Mouse (Mus musculus) spleen, postnatal 36 days (tissue): ENCODE measurements around the gene Dpf3.

Experiments
- DNase-seq, 2 experiments: peaks; one replicate each; pipeline ENCODE4 v3.0.0; 2022; ENCODE audit warnings: low spot score in 2 of 2, mixed read lengths in 1 of 2

Gene Dpf3

DNA sequence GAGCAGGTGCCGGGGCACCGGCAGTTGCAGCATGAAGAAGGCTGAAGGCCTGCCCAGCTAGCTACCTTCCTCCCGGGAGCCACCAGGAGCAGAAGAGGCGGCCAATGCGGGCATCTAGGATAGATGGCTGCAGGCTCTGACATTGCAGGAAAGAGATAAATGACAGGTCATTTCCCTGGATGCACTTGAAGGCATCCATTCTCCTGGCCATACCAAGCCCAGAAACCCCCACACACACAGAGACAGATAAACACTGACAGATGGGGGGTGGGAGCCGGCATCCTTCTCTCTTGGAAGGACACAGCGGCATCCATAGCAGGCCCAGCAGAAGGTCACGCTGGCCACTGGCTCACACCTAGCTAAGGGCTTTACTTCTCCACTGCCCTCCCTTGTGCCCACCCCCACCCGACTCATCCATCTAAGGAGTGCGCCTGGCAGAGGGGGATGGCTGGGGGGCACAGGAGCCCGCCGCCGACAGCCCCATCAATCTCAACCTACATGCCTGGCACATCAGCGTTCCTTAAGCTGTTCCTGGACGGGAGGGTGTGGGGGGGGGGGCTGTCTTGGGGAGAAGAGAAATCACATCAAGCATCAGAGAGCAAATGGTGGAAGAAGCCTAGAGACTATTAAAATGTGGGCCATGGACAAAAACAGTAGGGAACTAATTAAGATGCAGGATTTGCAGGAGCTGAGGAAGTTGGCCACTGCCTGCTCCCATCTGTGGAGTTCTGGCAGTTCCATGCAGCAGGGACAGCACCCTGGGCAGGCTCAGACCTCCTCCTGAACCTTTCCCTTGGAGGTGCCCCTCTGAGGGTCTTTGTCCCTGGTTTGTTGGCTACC is 145.3 kb downstream of the Dpf3 start:
- no peak for DNase-seq

DNA sequence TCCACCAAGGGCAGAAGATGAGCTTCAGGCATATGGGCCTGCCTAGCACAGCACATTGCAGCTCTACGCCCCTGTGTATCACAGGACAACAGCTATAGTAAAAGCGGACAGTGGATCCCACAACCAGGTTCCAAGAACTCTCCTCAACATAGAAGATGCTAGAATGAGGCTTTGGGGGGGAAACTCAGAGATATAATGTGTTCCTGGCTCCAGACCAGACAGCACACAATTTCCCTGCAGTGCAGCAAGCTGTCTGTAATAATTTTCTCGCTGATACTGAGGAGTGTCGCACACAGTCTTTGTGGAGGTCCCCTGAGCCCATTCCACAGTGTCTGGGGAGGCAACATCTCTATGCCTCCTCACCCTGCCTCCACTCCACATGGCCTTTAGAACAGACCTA is 146.6 kb downstream of the Dpf3 start:
- no peak for DNase-seq

DNA sequence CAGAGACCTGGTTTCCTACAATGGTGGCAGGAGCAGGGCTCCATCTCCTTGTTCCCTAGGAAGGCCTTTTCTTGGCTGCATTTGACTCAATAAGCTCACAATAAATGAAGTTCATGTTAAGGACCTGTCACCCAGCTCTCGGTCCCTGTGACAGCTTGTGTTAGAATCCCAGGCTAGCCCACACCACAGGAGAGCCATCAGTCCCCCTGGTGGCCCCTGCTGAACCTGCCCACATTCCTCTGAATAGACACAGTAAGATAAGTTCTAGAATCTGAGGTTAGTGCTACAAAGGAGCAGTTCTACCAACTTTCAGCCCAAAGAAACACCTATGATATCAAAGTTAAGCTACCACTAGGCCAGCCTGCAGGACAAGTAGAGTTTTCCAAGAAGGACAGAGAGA is 149.2 kb downstream of the Dpf3 start:
- no peak for DNase-seq

DNA sequence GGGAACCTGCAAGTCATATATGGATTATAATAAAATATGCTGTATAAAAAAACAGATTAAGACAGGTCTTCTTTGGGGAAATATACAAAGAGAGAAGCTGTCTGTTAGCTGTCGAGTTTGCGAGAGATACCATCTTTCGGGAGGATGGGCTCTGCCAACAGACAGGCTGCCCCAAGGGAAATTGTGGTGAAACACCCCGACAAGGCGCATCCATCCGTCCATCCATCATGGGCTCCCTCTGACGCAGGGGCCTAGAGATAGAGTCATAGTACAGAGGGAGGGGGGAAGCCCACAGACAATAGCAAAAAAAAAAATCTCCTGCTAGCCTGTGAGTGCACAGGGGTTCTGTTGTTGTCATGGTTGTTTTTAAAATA is 149.8 kb downstream of the Dpf3 start:
- no peak for DNase-seq

DNA sequence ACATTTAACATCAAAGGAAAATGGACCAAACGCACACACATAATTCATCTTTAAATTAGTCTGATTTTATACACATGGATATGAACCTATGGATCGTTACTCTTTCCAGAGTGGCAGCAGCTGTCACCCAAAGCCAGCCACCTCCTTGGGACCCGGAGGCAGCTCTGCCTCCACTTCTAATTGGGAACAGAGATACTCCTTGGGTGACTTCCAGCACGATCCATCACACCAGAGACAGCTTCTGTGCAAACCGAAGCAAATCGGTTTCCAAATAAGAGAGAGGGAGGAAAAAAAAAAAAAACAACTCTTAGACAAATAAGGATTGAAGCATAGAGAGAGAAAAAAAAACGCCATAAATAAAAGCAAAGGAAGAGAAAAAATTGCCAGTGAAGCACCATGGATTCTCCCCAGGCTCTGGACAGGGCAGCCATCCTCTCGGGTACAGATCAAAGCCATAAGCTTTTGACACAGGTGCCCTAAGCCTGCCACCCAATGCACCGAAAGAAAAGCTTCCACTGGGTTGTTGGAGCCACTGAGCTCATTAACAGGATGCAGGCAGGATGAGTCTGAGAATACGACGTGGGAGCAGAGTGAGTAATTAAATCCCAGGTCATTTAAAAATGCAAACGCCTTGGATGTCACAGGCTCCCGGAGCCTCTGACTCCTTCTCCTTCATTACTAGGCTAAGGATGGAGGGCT is 150.3 kb downstream of the Dpf3 start:
- DNase-seq = no peak

DNA sequence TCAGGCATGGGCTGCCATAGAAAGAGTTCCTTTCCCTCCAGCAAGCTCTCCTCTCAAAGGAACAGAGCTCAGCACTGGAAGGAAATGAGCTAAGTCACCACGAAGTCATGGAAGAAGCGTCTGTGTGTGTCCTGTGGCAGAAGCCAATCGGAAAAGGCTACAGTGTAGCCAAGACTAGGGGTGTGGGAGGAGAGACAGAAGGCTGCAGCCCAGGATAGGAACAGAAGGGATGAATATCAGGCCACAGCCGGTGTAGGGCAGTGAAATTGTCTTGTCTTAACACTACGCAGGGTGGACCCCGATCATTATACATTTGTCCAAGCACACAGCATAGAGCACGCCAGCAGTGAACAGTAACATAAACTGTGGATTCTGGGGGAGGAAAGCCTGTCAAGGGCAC is 157.5 kb downstream of the Dpf3 start:
- no peak for DNase-seq

DNA sequence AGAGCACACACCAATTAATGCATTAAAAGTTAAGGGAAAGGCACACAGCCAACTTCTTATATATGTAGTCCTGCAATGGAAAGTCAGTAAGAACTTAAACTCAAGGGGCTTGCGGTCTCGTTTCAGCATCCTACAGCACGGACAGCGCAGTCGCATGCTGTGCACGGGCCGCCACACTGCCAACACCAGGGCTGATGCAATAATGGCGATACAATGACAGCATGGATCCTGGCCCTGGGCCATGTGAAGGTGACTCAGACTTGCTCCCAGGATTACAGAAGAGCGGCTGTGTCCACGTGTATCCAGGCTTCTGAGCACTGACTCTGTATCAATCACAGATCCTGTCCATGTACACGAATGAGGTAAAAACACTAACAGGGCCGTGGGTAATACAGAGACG is 158.6 kb downstream of the Dpf3 start:
- no peak for DNase-seq

DNA sequence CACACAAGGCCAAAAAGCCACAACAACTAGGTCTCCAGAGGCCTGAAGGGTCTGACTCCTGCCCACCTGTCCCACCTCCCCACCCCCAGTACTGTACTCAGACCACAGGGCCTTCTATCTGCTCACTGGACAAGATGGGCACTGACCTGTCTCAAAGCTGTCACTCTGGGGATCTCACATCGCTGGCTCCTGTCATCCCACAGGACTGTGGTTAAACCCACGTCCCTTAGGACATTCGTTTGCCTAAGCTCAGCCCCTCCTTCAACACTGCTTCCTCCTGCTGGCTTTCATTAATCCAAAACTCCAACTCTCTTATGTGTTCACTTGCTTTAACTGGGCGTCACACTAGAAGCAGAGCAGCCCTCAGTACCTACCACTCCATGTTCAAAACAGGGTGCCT is 159.0 kb downstream of the Dpf3 start:
- DNase-seq = no peak

DNA sequence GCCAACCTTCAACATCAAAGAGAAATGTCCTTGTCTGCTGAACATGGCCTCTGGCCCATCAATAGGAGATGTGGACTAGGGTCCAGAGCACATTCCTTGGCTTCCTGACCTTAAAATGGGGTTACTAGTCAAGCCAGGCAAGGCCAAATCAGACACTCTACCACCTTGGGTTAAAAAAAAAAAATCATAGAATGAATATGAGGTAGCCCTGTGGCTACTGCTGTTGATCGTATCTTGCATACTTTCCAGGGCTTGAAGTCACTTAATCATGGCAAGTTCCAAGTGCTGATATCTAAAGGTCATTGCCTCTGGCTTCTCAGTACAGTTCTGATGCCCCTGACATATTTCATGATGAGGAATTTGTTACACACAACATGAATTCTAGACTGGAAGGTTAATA is 160.1 kb downstream of the Dpf3 start:
- no peak for DNase-seq

DNA sequence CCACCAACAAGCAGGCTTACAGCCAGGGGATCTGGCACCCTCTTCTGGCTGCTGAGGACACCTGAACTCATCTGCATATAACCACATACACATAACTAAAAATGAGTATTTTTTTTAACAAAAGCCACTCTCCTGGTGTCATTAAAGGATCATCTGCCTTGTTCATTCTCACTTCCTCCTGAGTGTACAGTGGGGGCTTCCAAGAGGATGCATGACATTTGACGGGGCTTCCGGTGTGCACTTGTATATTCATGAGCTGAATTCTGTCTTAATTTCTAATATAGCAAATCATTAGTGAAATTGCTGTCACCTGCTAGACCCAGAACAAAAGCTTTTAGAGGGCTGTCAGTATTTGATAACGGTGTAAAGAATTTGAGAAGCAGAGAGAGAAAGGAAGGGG is 166.8 kb downstream of the Dpf3 start:
- DNase-seq = no peak

DNA sequence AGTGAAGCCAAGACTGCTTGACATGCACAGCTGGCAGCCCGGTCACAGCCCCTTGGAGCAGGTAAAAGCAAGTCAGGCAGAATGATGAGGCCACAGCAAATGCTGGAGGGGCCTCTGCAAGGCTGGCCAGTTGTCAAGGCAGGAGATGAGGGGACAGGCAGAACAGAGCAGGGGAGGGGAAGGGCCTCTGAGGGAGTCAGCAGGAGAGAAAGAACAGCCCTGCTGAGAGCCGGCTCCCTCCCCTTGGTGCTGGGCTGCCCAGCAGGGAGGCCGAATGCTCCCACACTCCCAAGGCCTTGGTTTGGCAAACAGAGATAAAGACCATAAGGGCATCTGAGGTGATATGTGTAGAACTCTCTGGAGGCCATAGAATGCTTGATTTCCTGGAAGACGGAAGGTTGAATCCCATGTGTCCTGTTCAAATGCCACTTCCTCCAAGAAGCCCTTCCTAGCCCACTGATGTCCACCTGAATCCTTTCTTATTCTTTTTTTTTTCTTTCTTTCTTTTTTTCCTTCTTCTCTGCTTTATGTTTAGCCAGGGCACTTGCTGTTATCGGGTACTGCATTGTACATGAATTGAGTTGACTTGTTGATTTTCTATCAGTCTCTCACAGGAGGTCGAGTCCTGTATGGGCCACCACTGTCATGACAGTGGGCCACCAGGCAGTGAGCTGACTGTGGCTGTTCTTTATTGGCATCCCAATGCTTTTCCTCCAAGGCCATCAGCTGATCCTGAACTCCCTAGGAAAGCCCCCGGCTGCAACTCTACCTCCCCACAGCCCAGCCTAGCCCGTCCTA is 169.7 kb downstream of the Dpf3 start:
- peak; percentile 12 to 28 for DNase-seq

DNA sequence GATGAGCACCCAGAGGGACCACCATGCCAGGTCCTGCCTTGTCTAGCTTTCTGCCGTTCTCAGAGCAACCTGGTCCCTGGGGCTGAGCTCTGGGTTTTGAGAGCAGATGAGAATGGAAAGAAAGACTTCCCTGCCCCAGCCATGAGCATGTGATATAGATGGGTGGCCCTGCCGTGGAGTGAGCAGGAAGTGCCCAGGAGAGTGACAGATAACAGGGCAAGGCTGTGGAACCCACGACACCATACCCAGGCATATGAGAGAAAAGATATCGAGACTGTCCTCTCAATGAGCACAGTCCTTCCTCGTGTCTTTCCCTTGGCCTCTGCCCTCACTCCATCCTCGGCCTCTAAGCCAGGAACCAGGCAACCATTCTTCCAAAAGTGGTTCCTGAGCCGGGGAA is 172.8 kb downstream of the Dpf3 start:
- peak in 1 of 2 experiments; percentile 21 for DNase-seq

DNA sequence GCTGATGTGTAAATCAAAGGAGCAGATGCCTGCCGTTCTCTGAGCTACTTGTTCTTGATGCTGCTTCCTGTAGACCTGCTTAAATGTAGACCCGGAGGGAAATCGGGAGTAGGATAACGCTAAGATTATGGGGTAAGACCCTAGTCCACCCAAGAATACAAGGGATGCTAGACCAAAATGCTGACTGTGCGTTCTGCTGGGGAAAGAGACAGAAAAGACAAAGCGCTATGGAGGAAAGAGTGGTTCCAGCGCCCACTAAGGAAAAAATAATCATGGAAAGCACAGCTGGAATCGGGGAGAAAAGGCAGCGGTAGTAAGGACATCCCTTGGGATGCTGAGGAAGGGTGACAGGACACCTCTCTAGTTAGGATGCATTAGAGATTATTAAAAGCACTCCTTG is 174.7 kb downstream of the Dpf3 start:
- no peak for DNase-seq

DNA sequence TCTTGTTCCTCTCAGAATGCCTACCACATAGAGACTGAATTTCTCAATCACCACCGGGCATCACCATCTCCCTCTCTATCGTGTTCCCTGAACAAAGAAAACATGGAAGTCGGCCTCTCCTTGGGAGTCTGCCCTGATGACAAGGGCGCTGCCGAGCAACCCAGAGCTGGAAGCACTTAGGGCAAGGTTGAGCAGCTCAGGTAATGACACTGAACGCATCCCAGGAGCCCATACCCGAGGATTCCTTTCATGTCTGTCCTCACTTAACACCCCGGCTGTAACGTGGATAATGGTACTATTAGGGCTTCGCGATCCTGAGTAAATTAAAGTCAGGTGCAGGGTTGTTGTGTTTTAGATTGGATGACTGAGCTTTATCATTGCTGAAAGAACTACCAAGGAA is 176.9 kb downstream of the Dpf3 start:
- no peak for DNase-seq

DNA sequence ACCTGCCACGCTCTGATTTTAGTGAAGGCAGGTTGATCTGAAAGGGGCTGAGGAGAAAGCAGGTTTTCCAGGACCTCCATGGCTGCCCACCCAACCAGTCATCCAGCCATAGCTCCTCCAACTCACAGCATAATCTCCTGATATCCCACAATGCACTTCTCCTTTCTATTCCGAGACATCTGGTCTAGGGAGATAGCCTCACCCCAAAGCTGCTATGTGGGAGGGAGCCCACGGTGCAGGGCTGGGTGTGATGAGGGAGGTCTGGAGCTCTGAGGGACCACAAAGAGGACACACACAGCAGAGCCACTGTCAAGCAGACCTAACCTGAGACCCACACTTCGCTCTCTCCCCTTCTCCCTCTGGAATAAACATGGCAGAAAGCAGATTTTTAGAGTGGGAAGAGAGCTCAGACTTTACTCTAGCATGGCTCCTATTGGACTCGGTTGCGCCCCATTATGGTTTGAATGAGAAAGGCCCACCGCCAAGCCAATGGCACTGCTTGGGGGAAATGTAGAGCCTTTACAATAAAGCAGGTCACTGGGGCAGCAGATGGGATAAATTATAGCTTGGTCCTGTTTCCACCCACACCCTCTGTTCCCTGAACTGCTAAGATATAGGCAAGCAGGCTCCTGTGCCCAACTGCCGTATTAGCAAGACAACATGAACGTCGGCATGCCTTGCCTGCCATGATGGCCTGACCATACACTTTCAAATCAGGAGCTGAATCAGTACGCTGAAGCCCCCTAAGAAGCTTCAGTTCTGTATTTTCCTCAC is 178.3 kb downstream of the Dpf3 start:
- peak; percentile 38 to 64 for DNase-seq

DNA sequence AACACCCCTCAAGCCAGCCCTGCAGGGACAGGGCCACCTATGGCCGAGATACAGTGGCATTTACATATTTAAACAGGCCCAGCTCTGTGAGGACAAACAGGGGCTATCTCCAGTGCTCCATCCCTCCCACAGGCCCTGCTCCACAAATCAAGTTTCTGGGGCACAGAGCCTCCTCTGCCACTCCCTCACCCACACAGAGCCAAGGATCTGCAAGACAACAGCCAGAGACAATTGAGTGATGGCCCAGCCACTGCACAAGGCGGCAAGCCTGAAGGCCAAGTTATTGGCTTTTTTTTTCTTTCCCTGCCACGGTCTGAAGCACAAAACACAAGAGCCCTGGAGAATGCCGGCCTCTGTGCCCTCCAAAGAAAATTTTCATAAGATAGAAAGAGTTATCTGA is 178.9 kb downstream of the Dpf3 start:
- DNase-seq = no peak

DNA sequence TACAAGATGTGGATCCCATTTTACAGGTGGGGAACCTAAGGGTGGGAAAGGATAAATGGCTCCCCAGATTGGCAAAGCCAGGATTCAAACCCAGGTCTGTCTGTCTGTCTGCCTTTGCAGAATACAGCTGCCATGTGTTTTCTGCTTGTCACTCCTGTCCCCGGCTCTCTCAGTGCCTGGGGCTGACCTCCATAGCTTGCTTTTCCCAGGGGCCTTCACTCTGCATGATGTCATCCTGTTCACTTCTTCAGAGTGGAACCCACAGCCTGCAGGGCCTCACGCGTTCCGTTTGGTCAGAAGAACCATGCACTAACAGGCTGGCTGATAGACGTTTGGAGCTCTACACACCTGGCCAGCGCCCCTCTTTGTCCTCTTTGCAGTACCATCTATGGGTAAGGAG is 184.3 kb downstream of the Dpf3 start:
- DNase-seq = no peak

DNA sequence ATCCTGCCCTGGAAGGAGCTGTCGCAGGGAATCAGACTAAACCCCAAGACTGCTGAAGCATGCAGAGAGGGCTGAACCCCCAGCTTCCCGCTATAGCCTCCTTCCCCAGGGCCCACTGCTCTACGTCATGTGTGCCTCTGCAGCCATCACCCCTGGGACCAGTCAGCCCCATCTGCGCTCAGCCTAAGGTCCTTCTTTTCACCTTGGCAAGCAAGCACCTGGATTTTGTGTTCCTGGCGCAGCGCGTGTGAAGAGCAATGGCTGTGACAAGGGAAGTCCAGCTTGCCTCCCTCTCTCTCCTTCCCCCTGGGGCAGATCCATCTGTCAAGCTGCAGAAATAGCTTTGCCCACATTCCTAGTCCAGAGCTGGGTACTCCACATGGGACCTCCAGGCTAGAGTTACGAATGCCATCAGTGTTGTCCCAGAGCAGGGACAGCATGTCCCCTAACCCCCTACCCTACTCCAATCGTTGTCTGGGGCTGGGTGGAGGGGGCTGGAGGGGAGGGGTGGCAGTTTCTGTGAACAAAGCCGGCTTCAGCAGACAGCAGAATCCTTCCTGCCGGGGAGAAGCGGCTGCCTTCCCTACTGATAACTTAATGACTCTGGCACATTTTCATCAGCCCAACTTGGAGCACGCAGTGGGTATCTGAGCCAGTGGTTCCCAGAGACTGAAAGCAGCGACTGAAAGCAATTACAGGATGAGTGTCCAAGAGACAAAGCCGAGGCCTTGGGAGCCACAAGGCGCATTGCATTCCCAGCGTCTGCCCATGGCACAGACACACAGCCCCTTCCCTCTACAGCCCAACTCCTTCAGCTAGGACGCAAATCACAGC is 185.0 kb downstream of the Dpf3 start:
- no peak for DNase-seq

DNA sequence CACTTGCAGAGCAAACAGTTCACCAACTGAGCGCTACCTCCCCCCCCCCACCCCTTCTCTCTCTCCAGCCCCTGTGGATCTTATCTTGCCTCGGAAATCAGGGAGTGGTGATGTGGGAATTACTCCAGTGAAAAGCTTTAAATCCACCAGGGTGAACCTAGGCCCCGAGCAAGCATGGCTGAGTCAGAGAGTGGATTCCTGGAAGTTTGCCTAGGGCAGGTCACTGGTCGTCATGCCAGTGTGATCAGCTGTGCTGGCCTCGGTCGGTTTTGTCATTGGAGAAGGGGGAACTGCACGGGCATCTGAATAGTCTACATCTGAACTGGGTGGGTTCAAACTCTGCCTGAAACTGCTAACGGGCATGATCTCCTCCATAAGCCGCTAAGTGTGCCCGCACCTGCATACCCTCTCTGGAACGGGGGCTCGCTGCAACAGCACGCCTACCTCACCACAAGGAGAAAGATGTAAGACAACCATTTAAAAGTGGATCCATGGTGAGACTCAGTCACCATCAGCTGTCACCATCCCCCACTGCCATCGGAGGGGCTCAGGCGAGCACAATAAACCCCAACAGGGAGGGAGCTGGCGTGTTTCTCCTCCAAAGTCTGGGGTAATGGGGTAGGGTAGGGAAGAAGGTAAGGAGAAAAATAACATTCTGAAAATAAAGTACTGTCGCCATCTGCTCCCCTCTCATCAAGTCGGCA is 185.7 kb downstream of the Dpf3 start:
- DNase-seq = no peak

DNA sequence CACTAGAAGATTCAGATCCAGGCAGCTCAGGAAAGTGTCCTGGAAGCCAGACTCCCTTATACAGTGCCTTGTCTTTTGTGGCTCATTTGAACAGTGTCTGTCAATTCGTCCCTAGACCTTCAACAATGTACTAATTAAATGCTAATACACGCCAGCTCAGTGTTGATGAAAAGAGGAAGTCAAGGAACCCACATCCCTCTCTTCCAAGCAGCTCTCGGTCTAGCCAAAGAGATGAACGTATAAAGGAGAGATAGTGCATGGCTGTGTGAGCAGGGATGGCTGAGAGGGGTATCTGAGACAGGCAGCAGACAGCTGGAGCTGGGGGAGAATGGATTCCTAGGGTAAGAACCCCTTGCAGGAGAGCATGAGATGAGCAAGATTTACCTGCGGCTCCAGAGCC is 189.2 kb downstream of the Dpf3 start:
- DNase-seq = no peak
